Mouse (Mus musculus) gastrocnemius, adult 2 months (tissue): ENCODE results near the gene Tcp10c. TPM values are rescaled to one million over a fixed set of nuclear protein-coding genes. Genes with fewer than 3 reads are reported as not detected.

Experiments
- total RNA-seq, 2 experiments: library from RNA; stranded (reverse); gene quantifications; 2 replicates each; pipeline ENCODE4 v1.2.3; 2021

Gene Tcp10c
- total RNA-seq, 2 experiments from 2014 or later: not detected

Other genes starting within 250 kb of the Tcp10c start
- gene Unc93a, start 222.8 kb upstream of the Tcp10c start, total RNA-seq: not detected
- not detected for gene Smok2a, start 133.4 kb upstream of the Tcp10c start, total RNA-seq
- not detected for gene Smok2b, start 124.3 kb upstream of the Tcp10c start, total RNA-seq